Mouse (Mus musculus): ENCODE results near the gene Dusp12.

The Dusp12 gene

DNA sequence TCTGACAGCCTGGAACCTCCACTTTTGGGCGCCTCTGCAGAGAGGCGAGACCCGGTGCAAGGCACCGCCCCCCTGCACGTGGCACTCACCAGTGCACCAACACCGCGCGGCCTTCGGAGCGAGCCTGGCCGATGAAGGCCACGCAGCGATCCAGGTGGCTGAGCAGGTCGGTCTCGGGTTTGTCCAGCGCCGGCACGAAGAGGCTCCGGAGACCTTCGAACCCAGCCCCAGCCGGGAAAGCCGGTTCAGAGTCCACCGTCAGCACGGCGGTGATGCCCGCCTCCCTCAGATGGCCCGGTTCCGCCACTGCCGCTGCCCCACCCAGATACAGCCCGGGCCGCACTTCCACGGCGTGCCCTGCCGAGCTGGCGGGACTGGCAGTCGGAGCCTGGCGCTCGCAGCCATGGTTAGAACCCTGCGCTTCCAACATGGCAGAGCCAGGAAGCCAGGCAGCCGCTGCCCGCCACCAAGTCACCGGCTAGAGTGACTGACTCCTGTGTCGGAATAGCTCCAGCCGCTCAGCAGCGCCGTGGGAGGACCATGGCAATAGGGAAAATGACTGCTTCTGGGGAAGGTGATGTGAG, at the start of gene Dusp12, which contains the start of gene Gm26620:
TSS of gene Dusp12 (minus strand) at position 563 of the 584 bp plus-strand sequence.
TSS of gene Gm26620 (plus strand) at position 88 of the 584 bp plus-strand sequence.
- peak; percentile 79 to 87 for DNase-seq (ENCODE audit: low spot score in 2 of 2)

- DNase-seq (ENCODE audit: low spot score in 2 of 2) = no peak
Observed at GRCm38 (mm10) chr1:170934383-170934782, 49.0 kb upstream of the Dusp12 start.

GRCm38 (mm10) chr1:170933940-170934339, 48.6 kb upstream of the Dusp12 start:
- no peak for DNase-seq (ENCODE audit: low spot score in 2 of 2)

GRCm38 (mm10) chr1:170933386-170933920, 48.1 kb upstream of the Dusp12 start:
- no peak for DNase-seq (ENCODE audit: low spot score in 2 of 2)

DNA sequence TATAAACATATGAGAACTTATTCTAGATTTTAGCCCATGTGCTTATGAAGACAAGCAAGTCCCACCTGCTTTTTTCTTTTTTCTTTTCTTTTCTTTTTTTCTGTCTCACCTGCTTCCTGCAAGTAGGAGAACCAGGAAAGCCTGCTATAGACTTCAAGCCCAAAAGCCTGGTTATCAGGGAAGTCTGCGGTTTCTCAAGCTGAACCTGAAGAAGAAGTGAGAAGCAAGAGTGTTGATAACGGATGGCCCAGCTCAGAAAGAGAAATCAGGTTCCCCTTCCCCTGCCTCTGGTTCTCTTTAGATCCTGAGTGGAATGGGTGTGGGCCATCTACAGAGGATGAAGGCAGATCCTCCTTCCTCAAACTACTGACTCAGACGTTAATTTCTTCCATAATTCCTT, 46.7 kb upstream of the Dusp12 start:
- no peak for DNase-seq (ENCODE audit: low spot score in 2 of 2)

DNA sequence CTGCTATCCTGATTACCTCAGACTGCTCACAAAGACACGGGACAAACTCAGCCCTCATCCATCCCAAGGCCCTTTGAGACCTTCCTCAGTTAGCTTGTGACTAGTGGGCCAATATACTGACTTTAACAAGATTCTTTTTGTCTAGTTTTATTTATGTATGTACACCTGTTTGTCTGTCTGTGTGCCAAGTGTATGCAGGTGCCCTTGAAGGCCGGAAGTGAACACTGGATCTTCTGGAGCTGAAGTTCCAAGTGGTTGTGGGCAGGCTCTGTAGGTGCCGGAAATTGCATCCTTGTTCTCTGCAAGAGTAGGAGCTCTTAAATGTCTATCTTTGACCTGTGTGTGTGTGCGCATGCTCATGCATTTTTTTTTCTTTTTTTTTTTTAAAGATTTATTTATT, 43.9 kb upstream of the Dusp12 start:
- DNase-seq (ENCODE audit: low spot score in 2 of 2) = no peak

GRCm38 (mm10) chr1:170928467-170928866, 43.1 kb upstream of the Dusp12 start:
- peak in 1 of 2 experiments; percentile 55 for DNase-seq (ENCODE audit: low spot score in 2 of 2)

DNA sequence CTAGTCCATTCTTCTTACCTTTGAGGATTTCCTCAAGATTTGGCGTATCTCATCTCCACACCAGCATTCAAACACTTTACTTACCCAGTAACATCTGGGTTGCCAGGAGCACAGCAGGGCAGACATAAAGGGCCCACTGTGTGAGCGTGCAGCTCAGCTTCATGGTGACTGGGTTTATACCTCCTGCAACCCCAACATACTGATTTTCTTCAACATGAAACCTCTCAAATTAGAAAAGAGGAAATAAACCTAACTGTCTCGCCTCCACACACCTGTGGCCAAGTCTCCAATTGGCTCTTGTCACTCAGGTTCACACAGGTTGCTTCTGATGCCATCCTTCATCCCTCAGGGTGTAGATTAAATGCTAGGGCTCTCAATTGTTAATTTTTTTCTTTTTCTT, 42.0 kb upstream of the Dusp12 start, which contains the start of gene Fcrla:
TSS of gene Fcrla (minus strand) at position 206 of the 400 bp plus-strand sequence.
- DNase-seq (ENCODE audit: low spot score in 2 of 2) = no peak

DNA sequence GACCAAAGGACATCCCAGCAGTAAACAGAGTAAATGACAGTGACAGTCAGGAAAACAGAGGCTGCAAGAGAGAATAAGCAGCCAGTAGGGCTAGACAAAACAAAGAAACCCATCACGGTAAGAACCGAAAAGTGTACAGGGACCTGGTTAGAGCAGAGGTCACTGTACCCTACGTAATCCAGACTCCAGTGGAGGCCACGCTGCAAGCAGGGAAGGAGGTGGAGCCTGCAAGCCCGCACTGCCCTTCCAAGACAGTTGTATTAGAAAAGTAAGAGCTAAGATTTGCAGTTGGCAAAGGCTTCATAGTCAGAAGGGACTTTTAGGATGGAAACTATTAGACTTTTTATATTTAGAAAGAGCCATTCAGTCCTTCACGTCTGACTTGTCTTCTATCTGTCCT, 41.6 kb upstream of the Dusp12 start:
- DNase-seq (ENCODE audit: low spot score in 2 of 2) = no peak

DNA sequence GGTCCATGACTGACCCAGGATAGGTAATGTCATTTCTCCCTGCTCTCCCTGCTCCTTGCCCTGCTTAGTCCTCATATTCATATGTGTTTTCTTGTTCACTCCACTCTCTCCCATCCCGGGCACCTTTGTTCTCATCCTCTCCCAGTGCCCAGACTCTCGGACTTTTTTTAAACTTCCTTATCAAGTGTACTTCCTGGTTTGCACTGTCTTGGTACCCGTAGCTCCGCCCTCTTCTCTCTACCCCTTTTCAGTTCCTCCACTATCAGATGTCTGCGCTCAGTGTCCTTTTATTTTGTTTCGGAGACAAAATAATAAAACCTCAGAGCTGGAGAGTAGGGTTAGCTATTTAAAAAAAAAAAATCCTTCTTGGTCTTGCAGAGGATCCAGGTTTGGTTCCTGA, 39.1 kb upstream of the Dusp12 start:
- peak in 1 of 2 experiments; percentile 41 for DNase-seq (ENCODE audit: low spot score in 2 of 2)

- no peak for DNase-seq (ENCODE audit: low spot score in 2 of 2)
Observed at GRCm38 (mm10) chr1:170919308-170919707, 34.0 kb upstream of the Dusp12 start.

DNA sequence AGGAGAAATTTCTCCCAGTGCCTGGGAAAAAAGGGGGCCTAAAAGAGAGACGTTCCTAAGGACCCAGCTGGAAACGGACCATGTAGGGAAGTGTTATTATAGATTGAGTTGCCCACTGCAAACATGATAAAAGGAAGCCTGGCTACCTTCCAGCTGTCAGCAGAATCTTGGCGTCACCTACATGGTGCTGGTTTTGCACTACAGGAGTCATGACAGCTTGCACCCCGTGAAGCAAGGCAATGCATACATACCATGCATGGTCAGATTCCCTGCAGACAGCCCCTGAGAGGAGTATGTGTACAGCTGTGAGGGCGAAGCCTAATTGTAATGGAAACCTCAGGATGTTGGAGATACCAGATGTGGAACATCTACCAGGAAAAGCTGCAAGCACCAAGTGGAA, 30.3 kb upstream of the Dusp12 start:
- DNase-seq (ENCODE audit: low spot score in 2 of 2) = no peak

GRCm38 (mm10) chr1:170912891-170913615, 27.7 kb upstream of the Dusp12 start, which contains the start of gene Fcrlb:
Gene Fcrlb (minus strand): TSS chr1:170912941.
- no peak for DNase-seq (ENCODE audit: low spot score in 2 of 2)

DNA sequence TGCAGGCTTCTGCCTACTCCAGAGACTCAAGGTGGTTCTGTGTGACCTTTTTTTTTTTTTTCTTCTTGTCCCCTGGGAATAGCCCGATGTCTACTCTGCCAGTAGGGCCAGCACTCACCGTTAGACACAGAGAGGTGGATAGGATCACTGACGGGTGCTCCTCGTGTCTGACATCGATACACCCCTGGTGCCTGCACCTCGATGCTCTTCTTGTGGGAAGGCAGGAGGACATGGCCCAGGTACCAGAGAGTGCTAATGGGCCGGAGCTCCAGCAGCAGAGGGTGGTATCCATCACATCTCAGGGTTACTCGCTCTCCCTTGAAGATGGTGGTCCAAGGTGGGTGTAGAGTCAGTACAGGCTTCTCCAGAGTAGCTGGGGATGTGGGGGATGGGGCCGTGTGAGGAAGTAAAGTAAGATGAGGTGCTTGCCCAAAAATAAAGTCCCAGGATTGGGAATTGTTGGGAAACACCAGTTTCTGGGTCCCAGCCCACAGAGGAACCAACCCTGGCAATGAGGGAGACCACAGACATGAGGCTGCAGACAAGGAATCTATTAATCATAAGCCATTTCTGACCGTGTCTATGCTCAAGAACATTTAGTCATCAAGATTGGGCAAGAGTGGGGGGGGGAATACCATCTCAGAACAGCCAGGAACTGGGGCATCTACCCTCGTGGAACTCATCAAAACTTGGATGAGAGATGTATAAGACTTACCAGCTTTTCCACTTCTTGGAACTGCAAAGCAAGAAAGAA, 26.7 kb upstream of the Dusp12 start:
- no peak for DNase-seq (ENCODE audit: low spot score in 2 of 2)

DNA sequence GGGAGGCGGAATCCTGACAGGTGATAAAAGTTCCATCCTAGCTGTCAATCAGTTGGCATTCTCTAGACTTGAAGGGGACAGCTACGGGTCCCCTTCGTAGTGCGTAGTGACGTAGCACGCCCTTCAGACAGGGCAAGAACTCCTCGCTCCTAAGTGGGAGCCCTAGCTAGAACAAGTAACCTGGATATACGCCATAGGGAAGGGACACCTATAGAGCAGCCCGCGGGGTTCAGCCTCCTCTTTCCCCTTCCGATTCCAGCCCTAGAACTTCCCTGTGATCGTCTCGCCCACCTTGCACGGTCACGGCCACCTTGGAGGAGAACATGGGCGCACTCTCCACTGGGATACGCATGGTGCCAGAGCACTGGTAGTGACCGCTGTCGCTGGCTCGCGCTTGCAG, 23.0 kb upstream of the Dusp12 start:
- no peak for DNase-seq (ENCODE audit: low spot score in 2 of 2)

GRCm38 (mm10) chr1:170907456-170908191, 22.3 kb upstream of the Dusp12 start:
- DNase-seq (ENCODE audit: low spot score in 2 of 2) = peak; percentile 33 to 72

- no peak for DNase-seq (ENCODE audit: low spot score in 2 of 2)
Observed at GRCm38 (mm10) chr1:170907111-170907455, 21.7 kb upstream of the Dusp12 start.

- DNase-seq (ENCODE audit: low spot score in 2 of 2) = no peak
Observed at GRCm38 (mm10) chr1:170903485-170903884, 18.1 kb upstream of the Dusp12 start.

DNA sequence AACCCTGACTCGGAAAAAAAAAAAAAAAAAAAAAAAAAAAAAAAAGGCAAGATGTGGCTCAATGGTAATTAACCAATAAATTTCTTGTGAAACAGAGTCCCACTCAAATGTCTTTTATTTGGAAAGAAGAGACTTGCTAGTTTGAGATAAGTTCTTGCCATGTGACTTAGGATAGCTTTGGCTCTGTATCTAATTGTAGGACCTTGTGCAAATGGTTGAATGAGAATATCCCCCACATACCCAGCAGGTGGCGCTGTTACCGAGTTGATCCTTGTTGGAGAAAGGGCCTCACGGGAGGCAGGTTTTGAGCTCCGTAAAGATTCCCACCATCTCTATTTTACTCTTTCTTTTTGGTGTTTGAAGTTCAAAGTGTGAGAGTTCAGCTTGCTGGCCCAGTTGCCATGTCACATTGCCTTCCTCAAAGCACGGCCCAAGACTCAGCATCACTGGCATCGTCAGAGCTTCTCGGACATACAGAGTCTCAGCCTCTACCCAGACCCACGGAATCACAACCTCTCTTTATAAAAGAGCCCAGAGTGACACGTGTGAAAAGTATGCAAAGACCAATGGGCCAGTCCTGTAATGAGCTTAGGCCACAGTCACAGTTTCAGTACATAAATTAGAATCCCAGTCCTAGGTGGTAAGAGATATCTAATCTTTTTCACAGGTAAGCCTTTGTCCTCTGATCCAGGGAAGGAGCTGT, 16.3 kb upstream of the Dusp12 start:
- peak; percentile 86 to 96 for DNase-seq (ENCODE audit: low spot score in 2 of 2)

GRCm38 (mm10) chr1:170900799-170901467, 15.6 kb upstream of the Dusp12 start:
- DNase-seq (ENCODE audit: low spot score in 2 of 2) = peak; percentile 50 to 79
